Mouse (Mus musculus): ENCODE data around the gene Yipf4.
"Not testable (repeated sequence)": the region's sequence is repeated elsewhere in the genome, so short reads cannot be mapped to it uniquely, and the experiment has no call there.

The Yipf4 gene

DNA sequence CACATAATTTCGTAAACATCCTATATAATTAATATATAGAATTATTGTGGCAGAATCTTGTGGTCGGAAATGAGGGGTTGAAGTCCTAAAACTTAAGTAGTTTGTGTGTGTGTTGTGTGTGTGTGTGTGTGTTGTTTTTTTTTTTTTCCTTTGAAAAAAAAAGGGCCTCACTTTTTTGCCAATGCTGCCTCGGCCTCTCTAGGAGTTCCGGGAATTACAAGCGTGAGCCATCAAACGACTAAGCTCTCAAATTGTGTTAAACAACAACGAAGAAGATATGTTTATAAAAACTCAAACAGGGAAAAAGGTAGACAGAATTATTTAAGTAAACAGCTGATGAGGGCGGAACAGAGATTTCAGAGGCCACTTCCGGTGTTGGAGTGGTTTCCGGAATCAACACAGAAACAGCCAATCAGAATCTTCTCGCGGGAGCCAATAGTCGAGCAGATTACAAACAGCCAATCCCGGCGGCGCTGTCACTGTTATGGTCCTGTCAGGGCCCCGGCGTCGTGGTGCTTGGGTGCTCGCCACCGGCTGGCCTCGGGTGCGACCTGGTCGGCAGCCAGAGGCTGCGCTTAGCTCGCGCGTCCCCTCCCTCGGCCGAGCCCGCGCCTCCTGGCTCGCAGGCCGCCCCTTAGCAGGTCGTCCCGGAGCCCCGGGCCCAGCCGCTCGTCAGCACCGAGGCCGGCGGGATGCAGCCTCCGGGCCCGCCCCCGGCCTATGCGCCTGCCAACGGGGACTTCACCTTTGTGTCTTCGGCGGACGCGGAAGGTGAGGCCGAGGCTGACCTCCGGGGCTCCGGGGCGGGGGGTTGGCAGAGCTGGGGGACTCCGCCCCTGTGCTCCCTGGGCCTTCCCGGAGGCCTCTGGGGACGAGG is at the start of gene Yipf4:
TSS of gene Yipf4 (plus strand) at position 470 of the 877 bp plus-strand sequence.
- DNase-seq (ENCODE audit: low spot score in 2 of 2), result peak; percentile 99

DNA sequence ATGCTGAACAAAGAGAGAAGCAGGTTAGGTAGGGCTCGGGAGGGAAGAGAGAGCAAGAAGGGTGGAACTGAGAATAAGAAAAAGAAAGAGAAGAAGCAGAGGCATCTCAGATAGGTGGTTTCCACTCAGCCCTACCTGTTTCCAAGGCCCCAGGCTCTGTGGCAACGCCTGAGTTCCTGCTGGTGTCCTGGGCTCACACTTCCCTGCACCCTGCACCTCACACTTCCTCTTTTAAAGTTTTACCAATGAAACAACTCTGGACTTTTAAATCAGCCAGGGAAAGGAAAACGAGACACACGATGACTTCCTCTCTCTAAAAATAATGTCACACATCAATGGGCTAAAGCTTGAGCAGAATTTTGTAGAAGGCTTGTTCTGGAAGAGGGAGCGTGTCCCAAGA is 48.8 kb upstream of the Yipf4 start:
- no peak for DNase-seq (ENCODE audit: low spot score in 2 of 2)

DNA sequence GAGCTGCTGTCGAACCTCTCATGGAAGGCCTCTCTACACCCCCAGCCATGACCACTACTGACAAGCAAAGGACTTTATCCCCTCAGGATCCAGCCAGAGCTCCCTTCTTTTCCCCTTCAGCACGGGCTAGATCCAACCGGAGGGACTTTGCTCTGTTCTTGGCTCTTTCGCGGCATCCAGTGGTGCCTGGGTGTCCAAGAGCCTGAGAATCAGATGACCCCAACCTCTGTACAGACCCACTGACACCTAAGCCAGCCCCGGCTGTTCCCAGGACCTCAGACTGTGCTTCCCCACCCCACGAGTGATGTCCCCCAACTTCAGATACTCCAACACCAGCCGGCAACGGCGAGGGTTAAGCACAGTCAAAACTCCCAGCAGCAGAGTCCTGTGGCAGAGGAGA is 39.5 kb upstream of the Yipf4 start:
- no peak for DNase-seq (ENCODE audit: low spot score in 2 of 2)

DNA sequence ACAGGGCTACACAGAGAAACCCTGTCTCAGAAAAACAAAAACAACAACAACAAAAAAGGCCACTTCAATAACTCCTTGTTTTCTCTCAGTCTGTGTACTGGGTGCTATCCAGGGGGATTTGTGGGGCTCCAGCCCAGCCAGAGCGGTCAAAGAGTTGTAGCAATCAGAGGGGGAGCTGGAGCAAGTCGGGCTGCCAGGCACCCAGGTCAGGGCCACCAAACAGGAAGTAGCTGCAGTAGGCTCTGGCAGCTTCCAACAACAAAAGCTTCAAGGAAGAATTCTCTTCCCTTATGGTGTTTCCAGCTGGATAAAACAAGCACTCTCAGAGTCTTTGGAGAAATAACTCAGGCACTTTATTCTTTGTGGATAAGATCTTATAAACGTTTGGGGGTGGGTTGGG is 35.4 kb upstream of the Yipf4 start:
- DNase-seq (ENCODE audit: low spot score in 2 of 2), result no peak

DNA sequence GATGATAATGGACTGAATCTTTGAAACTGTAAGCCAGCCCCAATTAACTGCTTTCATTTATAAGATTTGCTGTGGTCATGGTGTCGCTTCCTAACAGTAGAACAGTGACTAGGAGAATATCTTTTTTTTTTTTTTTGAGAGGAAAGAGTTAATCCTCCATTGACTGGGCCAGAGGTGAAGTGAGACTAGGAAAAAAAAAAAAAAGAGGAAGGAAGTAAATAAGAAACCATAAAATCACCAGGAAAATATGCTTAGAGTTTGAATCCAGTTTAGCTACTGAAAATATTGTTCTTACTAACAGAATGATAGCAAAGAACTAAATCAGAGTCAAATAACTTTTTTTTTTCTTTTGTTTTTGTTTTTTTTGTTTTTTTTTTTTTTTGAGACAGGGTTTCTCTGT is 34.6 kb upstream of the Yipf4 start:
- no peak for DNase-seq (ENCODE audit: low spot score in 2 of 2)

DNA sequence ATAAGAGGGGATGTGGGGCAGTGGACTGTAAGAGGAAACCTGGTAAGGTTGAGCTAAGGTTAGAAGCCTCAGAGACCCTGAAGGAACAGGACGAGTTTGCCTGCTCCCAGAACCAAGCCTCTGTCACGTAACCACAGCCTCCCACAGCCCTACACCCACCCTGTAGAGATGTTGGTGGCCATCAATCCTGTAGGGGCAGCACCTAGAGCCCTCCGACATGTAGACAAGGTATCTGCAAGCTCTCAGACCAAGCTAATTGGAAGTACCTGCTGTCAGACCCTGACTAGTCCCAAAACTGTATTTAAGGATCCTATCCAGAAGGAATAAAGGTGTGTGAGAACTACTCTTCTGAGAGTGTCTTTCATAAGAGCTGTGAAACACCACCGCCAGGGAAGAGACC is 33.9 kb upstream of the Yipf4 start:
- DNase-seq (ENCODE audit: low spot score in 2 of 2), result no peak

DNA sequence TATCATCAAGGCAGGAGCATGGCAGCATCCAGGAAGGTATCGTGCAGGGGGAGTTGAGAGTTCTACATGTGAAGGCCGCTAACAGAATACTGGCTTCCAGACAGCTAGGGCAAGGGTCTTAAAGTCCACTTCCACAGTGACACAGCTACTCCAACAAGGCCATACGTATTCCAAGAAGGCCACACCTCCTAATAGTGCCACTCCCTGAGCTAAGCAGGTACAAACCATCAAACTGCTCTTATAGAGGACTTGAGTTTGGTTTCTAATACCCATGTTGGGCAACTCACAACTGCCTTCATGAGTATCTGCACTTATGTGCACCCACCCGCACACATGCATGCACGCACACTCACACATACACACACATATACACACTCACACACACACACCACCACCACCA is 32.5 kb upstream of the Yipf4 start:
- no peak for DNase-seq (ENCODE audit: low spot score in 2 of 2)

DNA sequence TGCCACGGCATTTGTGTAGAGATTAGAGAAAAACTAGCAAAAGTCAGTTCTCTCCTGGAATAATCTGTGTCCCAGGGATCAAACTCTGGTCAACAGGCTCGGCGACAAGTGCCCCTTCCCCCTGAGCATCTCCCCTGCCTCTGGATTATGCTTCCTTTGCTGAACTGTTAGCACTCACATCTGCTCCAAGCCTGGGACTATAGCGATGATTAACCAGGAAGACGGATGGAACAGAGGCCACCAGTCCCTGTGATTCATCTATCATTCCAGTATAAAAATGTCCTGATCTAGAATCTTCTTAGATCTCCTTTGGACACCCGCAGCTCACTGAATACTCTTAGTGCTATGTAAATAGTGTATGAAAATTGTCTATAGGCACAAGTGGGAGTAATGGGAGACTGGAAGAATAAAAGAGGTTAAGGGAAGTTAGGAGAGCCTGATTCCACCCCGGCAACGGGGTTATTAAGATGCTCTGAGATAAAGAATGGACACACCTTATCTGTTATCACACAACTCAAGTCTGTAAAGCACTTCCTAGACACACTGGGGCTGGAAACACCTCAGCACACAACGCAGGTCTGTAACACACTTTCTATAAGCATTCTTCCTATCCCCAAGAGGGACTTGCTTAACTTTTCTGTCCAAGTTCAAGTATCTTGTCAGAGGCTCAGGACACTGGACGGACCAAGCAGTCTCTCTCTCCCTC is 31.2 kb upstream of the Yipf4 start:
- no peak for DNase-seq (ENCODE audit: low spot score in 2 of 2)

DNA sequence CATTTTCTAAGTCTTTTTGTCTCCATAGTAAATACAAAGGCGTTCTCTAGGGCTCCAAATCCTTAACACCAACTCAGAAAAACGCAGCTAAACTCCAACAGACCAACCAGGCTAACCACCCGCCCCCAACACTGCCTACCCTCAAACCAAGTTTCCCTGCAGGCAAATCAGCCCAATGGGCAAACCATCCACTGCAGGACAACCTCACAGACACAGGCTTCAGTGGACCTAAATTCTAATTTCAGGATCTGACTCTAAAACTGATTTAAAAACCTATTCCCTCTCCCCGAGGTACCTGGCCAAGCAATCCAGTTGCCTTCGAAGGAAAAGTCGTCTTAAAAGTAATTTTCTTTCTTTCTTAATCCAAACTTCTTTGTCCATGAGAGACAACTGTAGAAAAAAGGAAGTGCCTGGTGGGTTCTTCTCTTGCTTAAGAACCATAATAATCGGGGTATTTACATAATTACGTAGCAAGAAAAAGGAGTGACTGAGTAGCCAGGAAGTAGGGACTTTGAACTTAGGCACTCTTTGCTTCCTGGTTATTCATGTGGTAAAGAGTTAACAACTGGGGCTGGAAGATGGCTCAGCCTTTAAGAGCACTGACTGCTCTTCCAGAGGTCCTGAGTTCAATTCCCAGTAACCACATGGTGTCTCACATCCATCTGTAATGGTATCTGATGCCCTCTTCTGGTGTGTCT is 30.4 kb upstream of the Yipf4 start, which contains the start of gene Nlrc4:
TSS of gene Nlrc4 (minus strand) at position 432 of the 698 bp plus-strand sequence.
- DNase-seq (ENCODE audit: low spot score in 2 of 2), result no peak

DNA sequence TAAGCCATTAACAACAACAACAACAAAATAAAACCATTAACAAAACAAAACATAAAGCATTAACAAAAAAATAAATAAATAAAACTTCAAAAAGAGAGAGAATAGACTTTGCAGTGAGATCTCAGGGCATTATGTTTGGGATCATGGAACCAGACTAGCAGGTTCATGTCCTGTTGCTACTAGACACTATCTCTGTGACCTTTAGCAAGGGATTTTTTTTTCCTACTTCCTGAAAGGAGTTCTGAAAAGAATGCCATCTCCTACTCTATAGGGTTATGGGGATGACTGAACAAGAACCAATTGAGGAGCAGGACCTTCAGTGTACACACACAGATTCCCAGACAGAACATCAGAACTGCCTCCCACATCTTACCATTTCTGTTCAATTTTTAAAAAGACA is 25.8 kb upstream of the Yipf4 start:
- no peak for DNase-seq (ENCODE audit: low spot score in 2 of 2)

DNA sequence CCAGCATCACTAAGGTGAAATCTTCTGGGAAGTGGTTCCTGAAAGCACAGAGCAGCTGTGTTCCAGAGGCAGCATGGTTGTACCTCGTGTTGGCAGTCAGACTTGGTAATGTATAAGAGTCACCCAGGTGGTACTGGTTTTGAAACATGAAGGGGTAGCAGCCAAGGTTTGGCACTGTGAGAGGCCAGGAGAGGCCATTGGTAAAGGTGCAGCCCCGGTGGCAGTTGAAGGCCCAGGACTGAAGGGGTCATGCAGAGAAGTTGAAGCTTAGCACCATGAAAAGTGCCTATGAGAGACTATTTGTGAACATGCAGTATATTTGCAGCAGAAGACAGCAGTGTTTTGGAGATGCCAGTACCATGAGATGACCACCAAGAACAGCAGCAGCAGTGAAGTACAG is 21.3 kb upstream of the Yipf4 start:
- not testable (repeated sequence) for DNase-seq (ENCODE audit: low spot score in 2 of 2)

DNA sequence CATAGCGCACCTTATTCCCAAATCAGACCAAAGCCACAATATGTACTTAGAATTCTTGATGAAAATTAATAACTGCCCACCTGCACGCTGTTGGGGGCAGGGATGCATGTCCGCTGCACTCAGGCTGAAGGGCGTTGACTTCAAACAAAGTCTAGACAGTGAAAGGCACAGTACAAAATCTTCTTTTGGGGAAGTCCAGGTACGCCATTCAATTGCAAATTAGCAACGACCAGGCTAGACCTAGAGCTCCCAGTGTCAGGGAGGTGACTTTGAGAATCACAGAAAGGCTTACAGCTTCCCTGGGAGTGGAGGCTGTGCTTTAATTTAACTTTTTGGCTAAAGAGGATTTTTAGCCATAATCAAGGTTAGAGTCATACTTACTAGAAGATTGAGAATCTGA is 19.2 kb upstream of the Yipf4 start:
- not testable (repeated sequence) for DNase-seq (ENCODE audit: low spot score in 2 of 2)

DNA sequence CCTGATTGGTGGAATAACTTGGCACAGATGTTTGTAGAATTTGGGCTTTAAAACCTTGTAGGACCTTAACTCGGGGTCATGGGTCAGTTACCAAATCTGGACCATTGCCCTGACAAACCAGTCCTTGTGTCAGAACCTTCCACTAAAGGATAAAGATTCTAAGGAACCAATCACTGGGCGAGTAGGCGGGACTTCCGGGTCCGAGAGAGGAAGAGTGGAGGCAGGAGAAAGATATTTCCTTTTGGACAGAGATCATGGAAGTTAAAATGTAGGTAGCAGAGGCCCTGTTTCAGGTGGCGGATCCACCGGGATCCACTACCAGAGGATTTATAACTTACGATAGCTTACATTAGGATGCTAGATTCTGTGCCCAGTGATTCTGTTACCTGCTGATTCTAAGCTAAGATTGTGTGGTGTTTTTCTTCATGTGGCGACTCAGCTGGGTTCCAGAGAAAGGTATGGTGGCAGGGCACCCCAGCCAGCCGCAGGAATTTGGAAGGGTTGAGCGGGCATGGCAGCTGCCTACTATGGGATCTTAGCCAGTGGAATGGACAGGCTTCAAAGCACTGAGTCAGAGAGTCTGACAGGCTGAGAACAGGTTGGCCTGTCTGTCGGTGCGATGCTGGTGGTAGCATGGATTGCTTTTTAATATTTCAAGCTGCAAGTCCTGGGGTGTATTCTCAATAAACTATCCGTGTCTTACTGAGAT is 8.8 kb upstream of the Yipf4 start:
- DNase-seq (ENCODE audit: low spot score in 2 of 2), result no peak

DNA sequence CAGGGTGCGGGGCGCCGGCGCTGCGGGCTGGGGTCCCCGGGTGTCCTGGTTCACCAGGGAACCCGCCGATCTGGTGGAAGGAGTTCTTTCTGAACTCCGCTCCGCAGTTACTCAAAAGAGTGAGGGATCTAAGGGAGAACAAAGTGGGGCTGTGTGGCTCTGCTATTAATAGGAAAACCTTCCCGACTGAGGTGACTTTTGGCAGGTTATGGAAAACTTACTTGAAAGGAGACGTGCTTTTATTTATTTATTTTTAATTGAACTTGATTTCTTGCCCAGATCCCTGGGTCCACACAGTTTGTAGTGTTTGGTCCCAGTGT is 568 bp downstream of the Yipf4 start:
- DNase-seq (ENCODE audit: low spot score in 2 of 2), result no peak

DNA sequence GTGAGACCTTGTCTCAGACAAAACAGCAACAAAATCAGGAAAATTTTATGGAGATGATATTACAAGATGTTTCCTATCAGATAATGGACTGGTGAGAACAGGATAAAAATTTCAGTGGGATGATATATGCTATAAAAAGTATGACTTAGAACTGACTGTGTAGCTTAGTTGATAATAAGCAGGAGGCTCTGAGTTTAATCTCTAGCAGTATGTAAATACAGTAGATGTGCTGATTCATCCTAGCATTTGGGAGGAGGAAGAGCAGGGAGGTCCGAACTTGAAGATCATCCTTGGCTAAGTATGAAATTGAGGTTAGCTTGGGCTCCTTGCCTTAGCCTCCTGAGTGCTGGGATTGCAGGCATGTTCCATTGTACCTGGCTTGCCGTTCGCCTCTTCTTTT is 2.3 kb downstream of the Yipf4 start:
- DNase-seq (ENCODE audit: low spot score in 2 of 2), result no peak

DNA sequence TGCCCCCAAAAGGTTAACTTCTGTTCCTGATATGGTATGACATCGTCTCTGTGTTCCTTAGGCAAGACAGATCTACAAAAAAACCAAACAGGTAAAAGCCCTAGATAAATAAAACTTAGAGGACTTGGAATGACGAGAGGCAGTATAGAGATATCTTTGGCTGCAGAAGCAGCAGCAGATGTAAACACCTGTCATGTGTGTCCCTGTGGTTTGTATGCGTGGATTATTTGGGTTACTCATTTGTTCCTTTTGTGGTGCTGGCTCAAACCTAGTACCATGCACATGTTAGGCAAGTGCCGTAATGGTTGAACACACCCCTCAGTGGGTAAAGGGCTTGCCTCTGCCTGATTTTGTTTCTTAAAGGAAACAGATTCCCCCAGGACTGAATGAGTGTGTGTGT is 10.9 kb downstream of the Yipf4 start:
- no peak for DNase-seq (ENCODE audit: low spot score in 2 of 2)

DNA sequence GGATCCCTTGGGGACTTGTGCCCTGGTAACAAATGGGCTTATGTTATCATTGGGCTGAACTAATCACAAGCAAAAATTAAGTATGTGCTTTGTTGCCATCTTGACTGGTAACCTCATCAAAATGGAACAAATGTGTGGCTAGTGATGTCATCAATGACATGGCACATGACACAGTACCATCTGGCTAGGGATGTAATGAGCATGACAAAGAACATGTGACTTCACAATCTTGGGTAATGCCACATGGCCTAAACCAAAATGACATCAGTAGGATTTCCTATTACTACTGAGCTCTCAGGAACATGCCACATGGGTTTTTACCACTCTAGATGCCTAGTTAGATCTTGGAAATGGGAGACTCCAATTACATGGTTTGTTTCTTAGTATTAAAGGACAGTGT is 11.8 kb downstream of the Yipf4 start:
- DNase-seq (ENCODE audit: low spot score in 2 of 2), result no peak

DNA sequence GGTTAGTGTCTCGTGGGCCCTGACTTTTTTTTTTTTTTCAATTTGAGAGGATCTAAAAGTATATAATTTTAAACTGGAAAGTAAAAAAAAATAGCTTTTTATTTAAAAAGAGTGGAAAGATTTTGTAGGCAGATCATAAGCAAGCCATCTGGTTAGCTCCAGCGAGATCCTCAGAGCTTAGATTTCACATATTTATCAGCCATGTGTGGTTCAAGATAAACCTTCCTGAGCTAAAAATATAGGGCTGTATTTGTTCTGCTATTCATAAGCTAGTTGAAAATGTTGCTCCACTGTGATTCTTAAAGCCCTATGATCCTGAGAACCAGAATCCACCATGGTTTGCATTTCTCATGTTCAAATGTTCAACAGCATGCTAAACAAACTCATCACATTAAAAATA is 18.6 kb downstream of the Yipf4 start:
- DNase-seq (ENCODE audit: low spot score in 2 of 2), result no peak

DNA sequence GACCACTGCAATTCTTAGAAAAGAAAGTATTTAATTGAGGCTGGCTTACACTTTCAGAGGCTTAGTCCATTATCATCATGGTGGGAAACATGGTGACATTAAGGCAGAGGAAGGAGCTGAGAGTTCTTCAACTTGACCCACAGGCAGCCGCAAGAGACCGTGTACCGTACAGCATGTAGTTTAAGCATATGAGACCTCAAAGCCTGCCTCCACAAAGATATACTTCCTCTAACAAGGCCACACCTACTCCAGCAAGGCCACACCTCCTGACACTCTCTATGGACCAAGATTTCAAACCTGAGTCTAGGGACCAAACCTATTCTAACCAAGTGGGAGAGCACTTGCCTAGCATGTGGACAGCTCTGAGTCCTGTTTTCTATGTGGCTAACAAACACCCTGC is 19.3 kb downstream of the Yipf4 start:
- DNase-seq (ENCODE audit: low spot score in 2 of 2), result no peak

DNA sequence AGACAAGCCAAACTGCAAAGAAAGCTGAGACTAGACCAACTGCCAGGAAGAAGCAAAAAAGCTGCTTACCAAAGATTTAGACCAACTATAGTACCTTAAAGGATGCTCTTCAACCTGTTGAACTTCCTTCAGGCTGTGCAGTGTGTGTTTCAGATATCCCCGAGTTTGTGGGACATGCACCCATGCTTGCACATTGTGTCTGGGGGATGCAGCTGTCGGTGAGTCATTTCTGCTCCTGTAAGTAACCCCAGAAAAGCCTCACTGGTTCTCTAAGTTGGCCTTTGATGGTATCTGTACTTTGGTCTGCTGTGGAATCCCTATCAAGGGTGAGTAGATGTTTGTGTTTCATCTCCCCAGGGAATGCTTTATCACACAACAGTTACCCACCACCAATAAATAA is 23.0 kb downstream of the Yipf4 start:
- no peak for DNase-seq (ENCODE audit: low spot score in 2 of 2)

DNA sequence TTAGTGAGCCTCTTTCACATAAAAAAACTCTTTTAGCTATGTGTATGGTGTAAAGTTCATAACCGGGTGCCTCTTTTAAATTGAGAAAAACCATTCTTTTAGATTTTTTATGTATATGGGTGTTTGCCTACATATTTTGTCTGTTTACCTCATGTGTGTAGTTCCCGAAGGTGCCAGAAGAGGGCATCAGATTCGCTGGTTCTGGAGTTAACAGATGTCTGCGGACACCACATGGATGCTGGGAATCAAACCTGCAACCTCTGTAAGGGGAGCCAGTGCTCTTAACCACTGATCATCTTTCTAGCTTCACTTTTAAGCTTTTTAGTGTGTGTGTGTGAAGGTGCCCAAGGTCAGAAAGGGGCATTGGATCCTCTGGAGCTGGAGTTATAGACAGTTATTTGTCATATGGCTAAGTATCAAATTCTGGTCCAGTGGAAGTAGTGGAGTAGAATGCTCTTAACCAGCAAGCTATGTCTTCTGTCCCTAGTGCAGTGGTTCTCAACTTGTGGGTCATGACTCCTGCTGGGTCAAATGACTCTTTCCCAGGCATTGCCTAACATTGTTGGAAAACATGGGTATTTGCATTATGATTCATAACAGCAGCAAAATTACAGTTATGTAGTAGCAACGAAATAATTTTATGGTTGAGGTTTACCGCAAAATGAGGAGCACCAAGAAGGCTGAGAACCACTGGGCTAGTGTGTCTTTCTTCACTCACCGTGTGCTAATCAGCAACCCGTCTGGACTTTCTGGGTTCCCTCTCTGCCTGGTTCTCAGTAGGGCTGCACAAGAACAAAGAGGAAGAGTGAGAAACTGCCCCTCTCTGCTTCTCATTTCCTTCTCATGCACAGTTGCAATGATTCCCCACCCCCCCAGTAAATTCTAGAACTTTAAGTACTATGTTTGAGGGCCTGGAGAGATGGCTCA is 33.8 kb downstream of the Yipf4 start:
- DNase-seq (ENCODE audit: low spot score in 2 of 2), result no peak

Data from frontal cortex, postnatal 25 days (tissue).